Mouse (Mus musculus): ENCODE measurements around the gene Unc80. TPM values are rescaled to one million over a fixed set of nuclear protein-coding genes. Genes with fewer than 3 reads are reported as not detected.
"Not testable (repeated sequence)": the region's sequence is repeated elsewhere in the genome, so short reads cannot be mapped to it uniquely, and the experiment has no call there.

The Unc80 gene
- polyA plus RNA-seq, 1 experiment from 2014 or later, result 7.2 TPM

GRCm38 (mm10) chr1:66692780-66693392 lies 224.7 kb downstream of the Unc80 start:
- 0 out of 2 replicates have a peak, but pooled peaks have one; percentile 58 for ATAC-seq
- Histone ChIP-seq H3K9me3 (replicated peaks; ENCODE audit: control insufficient read depth, low read length, poor library complexity, severe bottlenecking) (no peaks in the 10 kb centered on the region), H3K27me3 (ENCODE audit: control insufficient read depth, insufficient read depth, low read depth, low read length) (no peaks in the 10 kb centered on the region), H3K4me3 (ENCODE audit: low read depth, low read length) (no peak overlapping the region), H3K4me2 (ENCODE audit: low read length) (no peak overlapping the region), H3K27ac (ENCODE audit: low read length) (no peak overlapping the region), H3K4me1 (ENCODE audit: control insufficient read depth, insufficient read depth, low read length) (no peaks in the 10 kb centered on the region), H3K36me3 (ENCODE audit: control insufficient read depth, insufficient read depth, low read length) (peaks cover 2% of the 10 kb centered on the region; the same call in 1 of the 2 replicates), H3K9ac (ENCODE audit: low read depth, low read length) (no peak overlapping the region)
- WGBS, result 59% methylated on average over 8 of the region's 8 CpGs

- Histone ChIP-seq H3K4me1 (ENCODE audit: control insufficient read depth, insufficient read depth, low read length) (no peaks in the 10 kb centered on the region), H3K4me2 (ENCODE audit: low read length) (no peak overlapping the region), H3K9ac (ENCODE audit: low read depth, low read length) (no peak overlapping the region), H3K4me3 (ENCODE audit: low read depth, low read length) (no peak overlapping the region), H3K36me3 (ENCODE audit: control insufficient read depth, insufficient read depth, low read length) (peaks cover 2% of the 10 kb centered on the region; the same call in 1 of the 2 replicates), H3K9me3 (replicated peaks; ENCODE audit: control insufficient read depth, low read length, poor library complexity, severe bottlenecking) (no peaks in the 10 kb centered on the region), H3K27ac (ENCODE audit: low read length) (no peak overlapping the region), H3K27me3 (ENCODE audit: control insufficient read depth, insufficient read depth, low read depth, low read length) (no peaks in the 10 kb centered on the region)
- 76% methylated on average over 5 of the region's 5 CpGs for WGBS
- no peak for ATAC-seq
Measured at GRCm38 (mm10) chr1:66694266-66694665, 226.1 kb downstream of the Unc80 start.

GRCm38 (mm10) chr1:66695296-66695695 lies 227.1 kb downstream of the Unc80 start:
- H3K36me3 ChIP-seq (ENCODE audit: control insufficient read depth, insufficient read depth, low read length), result peaks cover 2% of the 10 kb centered on the region; the same call in 1 of the 2 replicates
- no peak overlapping the region for H3K4me2 ChIP-seq (ENCODE audit: low read length)
- H3K4me3 ChIP-seq (ENCODE audit: low read depth, low read length), result no peak overlapping the region
- no peaks in the 10 kb centered on the region for H3K4me1 ChIP-seq (ENCODE audit: control insufficient read depth, insufficient read depth, low read length)
- 66% methylated on average over 7 of the region's 7 CpGs for WGBS
- no peaks in the 10 kb centered on the region for H3K27me3 ChIP-seq (ENCODE audit: control insufficient read depth, insufficient read depth, low read depth, low read length)
- H3K9ac ChIP-seq (ENCODE audit: low read depth, low read length), result no peak overlapping the region
- ATAC-seq, result no peak
- H3K27ac ChIP-seq (ENCODE audit: low read length), result no peak overlapping the region
- H3K9me3 ChIP-seq (replicated peaks; ENCODE audit: control insufficient read depth, low read length, poor library complexity, severe bottlenecking), result no peaks in the 10 kb centered on the region

- WGBS, result 89% methylated on average over 10 of the region's 10 CpGs
- not testable (repeated sequence) for H3K4me3 ChIP-seq (ENCODE audit: low read depth, low read length); H3K9me3 ChIP-seq (replicated peaks; ENCODE audit: control insufficient read depth, low read length, poor library complexity, severe bottlenecking); H3K4me2 ChIP-seq (ENCODE audit: low read length); H3K9ac ChIP-seq (ENCODE audit: low read depth, low read length); H3K36me3 ChIP-seq (ENCODE audit: control insufficient read depth, insufficient read depth, low read length); H3K27ac ChIP-seq (ENCODE audit: low read length); H3K27me3 ChIP-seq (ENCODE audit: control insufficient read depth, insufficient read depth, low read depth, low read length); ATAC-seq
- H3K4me1 ChIP-seq (ENCODE audit: control insufficient read depth, insufficient read depth, low read length), result peaks cover 16% of the 10 kb centered on the region
Measured at GRCm38 (mm10) chr1:66699630-66700029, 231.5 kb downstream of the Unc80 start.

- Histone ChIP-seq H3K4me2 (ENCODE audit: low read length) (peak overlapping the region; percentile 71), H3K9ac (ENCODE audit: low read depth, low read length) (no peak overlapping the region; the same call in 1 of the 2 replicates), H3K9me3 (replicated peaks; ENCODE audit: control insufficient read depth, low read length, poor library complexity, severe bottlenecking) (no peaks in the 10 kb centered on the region), H3K4me3 (ENCODE audit: low read depth, low read length) (peak overlapping the region; percentile 73), H3K27me3 (ENCODE audit: control insufficient read depth, insufficient read depth, low read depth, low read length) (no peaks in the 10 kb centered on the region), H3K36me3 (ENCODE audit: control insufficient read depth, insufficient read depth, low read length) (no peaks in the 10 kb centered on the region), H3K27ac (ENCODE audit: low read length) (no peak overlapping the region), H3K4me1 (ENCODE audit: control insufficient read depth, insufficient read depth, low read length) (peaks cover 19% of the 10 kb centered on the region)
- peak; percentile 70 for ATAC-seq
- 43% methylated on average over 5 of the region's 5 CpGs for WGBS
Measured at GRCm38 (mm10) chr1:66700149-66700692, 232.1 kb downstream of the Unc80 start.

GRCm38 (mm10) chr1:66700693-66701575 lies 232.8 kb downstream of the Unc80 start, which contains the start of gene Rpe:
Rpe (plus strand) TSS chr1:66700831.
- no peaks in the 10 kb centered on the region for H3K27me3 ChIP-seq (ENCODE audit: control insufficient read depth, insufficient read depth, low read depth, low read length)
- peak; percentile 100 for ATAC-seq
- H3K36me3 ChIP-seq (ENCODE audit: control insufficient read depth, insufficient read depth, low read length), result no peaks in the 10 kb centered on the region
- H3K9me3 ChIP-seq (replicated peaks; ENCODE audit: control insufficient read depth, low read length, poor library complexity, severe bottlenecking), result no peaks in the 10 kb centered on the region
- H3K27ac ChIP-seq (ENCODE audit: low read length), result peak within 1 kb of the TSS; percentile 80
- under 1% methylated on average over 73 of the region's 73 CpGs for WGBS
- H3K4me3 ChIP-seq (ENCODE audit: low read depth, low read length), result peak within 1 kb of the TSS; percentile 73
- peak within 1 kb of the TSS; percentile 84 for H3K9ac ChIP-seq (ENCODE audit: low read depth, low read length)
- H3K4me2 ChIP-seq (ENCODE audit: low read length), result peak within 1 kb of the TSS; percentile 71
- peaks cover 19% of the 10 kb centered on the region for H3K4me1 ChIP-seq (ENCODE audit: control insufficient read depth, insufficient read depth, low read length)

GRCm38 (mm10) chr1:66701576-66701940 lies 233.4 kb downstream of the Unc80 start:
- Histone ChIP-seq H3K27me3 (ENCODE audit: control insufficient read depth, insufficient read depth, low read depth, low read length) (no peaks in the 10 kb centered on the region), H3K9ac (ENCODE audit: low read depth, low read length) (peak overlapping the region; percentile 84), H3K27ac (ENCODE audit: low read length) (no peak overlapping the region), H3K4me2 (ENCODE audit: low read length) (peak overlapping the region; percentile 71), H3K9me3 (replicated peaks; ENCODE audit: control insufficient read depth, low read length, poor library complexity, severe bottlenecking) (no peaks in the 10 kb centered on the region), H3K36me3 (ENCODE audit: control insufficient read depth, insufficient read depth, low read length) (peaks cover under 1% of the 10 kb centered on the region; the same call in 1 of the 2 replicates), H3K4me1 (ENCODE audit: control insufficient read depth, insufficient read depth, low read length) (peaks cover 19% of the 10 kb centered on the region), H3K4me3 (ENCODE audit: low read depth, low read length) (peak overlapping the region; percentile 73)
- ATAC-seq, result no peak
- WGBS, result 41% methylated on average over 2 of the region's 2 CpGs

GRCm38 (mm10) chr1:66702623-66703345 lies 234.6 kb downstream of the Unc80 start:
- ATAC-seq, result no peak
- Histone ChIP-seq H3K27me3 (ENCODE audit: control insufficient read depth, insufficient read depth, low read depth, low read length) (no peaks in the 10 kb centered on the region), H3K4me1 (ENCODE audit: control insufficient read depth, insufficient read depth, low read length) (peaks cover 19% of the 10 kb centered on the region), H3K9ac (ENCODE audit: low read depth, low read length) (no peak overlapping the region), H3K36me3 (ENCODE audit: control insufficient read depth, insufficient read depth, low read length) (peaks cover 6% of the 10 kb centered on the region; the same call in 1 of the 2 replicates), H3K4me3 (ENCODE audit: low read depth, low read length) (no peak overlapping the region), H3K9me3 (replicated peaks; ENCODE audit: control insufficient read depth, low read length, poor library complexity, severe bottlenecking) (no peaks in the 10 kb centered on the region), H3K27ac (ENCODE audit: low read length) (no peak overlapping the region), H3K4me2 (ENCODE audit: low read length) (no peak overlapping the region)
- 91% methylated on average over 4 of the region's 4 CpGs for WGBS

All from midbrain, embryonic 16.5 days (tissue).